Mouse (Mus musculus): Measurements from ENCODE around the gene Esrrg.

Esrrg gene

GRCm38 (mm10) chr1:187649871-187650270 lies 41.3 kb downstream of the Esrrg start:
- no peak for DNase-seq (ENCODE audit: low spot score)

- DNase-seq (ENCODE audit: low spot score): no peak
These were observed 42.4 kb downstream of the Esrrg start for GRCm38 (mm10) chr1:187650786-187651687.

GRCm38 (mm10) chr1:187651688-187652241 lies 43.2 kb downstream of the Esrrg start:
- peak; percentile 71 for DNase-seq (ENCODE audit: low spot score)

- no peak for DNase-seq (ENCODE audit: low spot score)
These were observed 43.9 kb downstream of the Esrrg start for GRCm38 (mm10) chr1:187652445-187652844.

- no peak for DNase-seq (ENCODE audit: low spot score)
These were observed 44.8 kb downstream of the Esrrg start for GRCm38 (mm10) chr1:187653390-187653789.

- no peak for DNase-seq (ENCODE audit: low spot score)
These were observed 52.4 kb downstream of the Esrrg start for GRCm38 (mm10) chr1:187660963-187661362.

- DNase-seq (ENCODE audit: low spot score): no peak
These were observed 53.6 kb downstream of the Esrrg start for GRCm38 (mm10) chr1:187662083-187662609.

- no peak for DNase-seq (ENCODE audit: low spot score)
These were observed 54.8 kb downstream of the Esrrg start for GRCm38 (mm10) chr1:187663376-187663775.

- DNase-seq (ENCODE audit: low spot score): no peak
These were observed 55.7 kb downstream of the Esrrg start for GRCm38 (mm10) chr1:187664261-187664660.

GRCm38 (mm10) chr1:187665901-187666600 lies 57.5 kb downstream of the Esrrg start:
- peak; percentile 69 for DNase-seq (ENCODE audit: low spot score)

- no peak for DNase-seq (ENCODE audit: low spot score)
These were observed 61.2 kb downstream of the Esrrg start for GRCm38 (mm10) chr1:187669746-187670145.

- DNase-seq (ENCODE audit: low spot score): no peak
These were observed 63.9 kb downstream of the Esrrg start for GRCm38 (mm10) chr1:187672446-187672845.

- peak; percentile 72 for DNase-seq (ENCODE audit: low spot score)
These were observed 66.2 kb downstream of the Esrrg start for GRCm38 (mm10) chr1:187674771-187675186.

GRCm38 (mm10) chr1:187676626-187677025 lies 68.0 kb downstream of the Esrrg start:
- DNase-seq (ENCODE audit: low spot score): peak; percentile 67

- no peak for DNase-seq (ENCODE audit: low spot score)
These were observed 70.7 kb downstream of the Esrrg start for GRCm38 (mm10) chr1:187679246-187679645.

GRCm38 (mm10) chr1:187684519-187684918 lies 75.9 kb downstream of the Esrrg start:
- no peak for DNase-seq (ENCODE audit: low spot score)

GRCm38 (mm10) chr1:187691846-187692525 lies 83.4 kb downstream of the Esrrg start:
- DNase-seq (ENCODE audit: low spot score): no peak

- DNase-seq (ENCODE audit: low spot score): no peak
These were observed 86.3 kb downstream of the Esrrg start for GRCm38 (mm10) chr1:187694865-187695264.

GRCm38 (mm10) chr1:187698201-187698600 lies 89.6 kb downstream of the Esrrg start:
- no peak for DNase-seq (ENCODE audit: low spot score)

GRCm38 (mm10) chr1:187700963-187701362 lies 92.4 kb downstream of the Esrrg start:
- no peak for DNase-seq (ENCODE audit: low spot score)

- DNase-seq (ENCODE audit: low spot score): no peak
These were observed 96.3 kb downstream of the Esrrg start for GRCm38 (mm10) chr1:187704921-187705320.

GRCm38 (mm10) chr1:187705348-187705747 lies 96.8 kb downstream of the Esrrg start:
- no peak for DNase-seq (ENCODE audit: low spot score)

All from embryo, embryonic 10.5 days (tissue).